Mouse (Mus musculus): ENCODE data around the gene Tbc1d10c.
A peak's percentile ranks its signal among the peaks of the same experiment; 100 is the strongest.

DNA sequence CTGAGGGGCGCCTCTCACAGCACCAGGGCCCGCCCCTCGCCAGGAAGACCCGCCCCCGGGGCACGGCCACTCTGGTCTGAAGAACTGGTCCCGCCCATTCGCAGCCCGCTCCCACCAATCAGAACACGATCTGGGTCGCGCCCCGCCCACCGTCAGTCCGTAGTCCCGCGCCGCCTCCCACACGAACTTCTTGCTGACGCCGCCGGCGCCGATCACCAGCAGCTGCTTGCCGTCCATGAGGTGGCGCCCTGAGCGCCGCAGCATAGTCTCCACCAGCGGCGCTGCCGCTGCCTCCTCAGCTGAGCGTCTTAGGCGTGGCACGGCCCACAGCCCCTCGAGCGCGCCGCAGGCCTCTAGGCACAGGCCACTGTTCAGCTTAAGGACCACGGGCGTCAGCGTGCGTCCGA is 21.7 kb downstream of the Tbc1d10c start:
- 0 out of 2 replicates have a peak, but pooled peaks have one; percentile 18 for TF ChIP-seq CTCF (IDR thresholded peaks at IDR 0.05; ENCODE audit: low read depth, low read length)
- no peak for TF ChIP-seq TAL1 (conservative IDR thresholded peaks at IDR 0.05; ENCODE audit: low read depth, low read length)
- no peak for TF ChIP-seq GATA1 (IDR thresholded peaks at IDR 0.05; ENCODE audit: borderline replicate concordance, low read length)

Data from G1E (cell line).